Mouse (Mus musculus) myocyte (in vitro differentiated cells): ENCODE measurements around the gene Scyl1. TPM values are rescaled to one million over a fixed set of nuclear protein-coding genes. Genes with fewer than 3 reads are reported as not detected.
"Not testable (repeated sequence)": the region's sequence is repeated elsewhere in the genome, so short reads cannot be mapped to it uniquely, and the experiment has no call there.

Experiments used
- H3K27me3 ChIP-seq: one replicate; pipeline ENCODE4 v1.6.1; 2011; ENCODE audit not compliant: control insufficient read depth, insufficient read depth, insufficient read length
- H3K36me3 ChIP-seq: one replicate; pipeline ENCODE4 v1.6.1; 2011; ENCODE audit not compliant: control insufficient read depth, insufficient read depth
- H3K4me2 ChIP-seq: one replicate; pipeline ENCODE4 v1.6.1; 2011; ENCODE audit warnings: low read depth, control low read depth
- H3K4me3 ChIP-seq: one replicate; pipeline ENCODE4 v1.5.1; 2011; ENCODE audit warnings: mild to moderate bottlenecking, control low read depth, moderate library complexity
- H3K79me2 ChIP-seq: one replicate; pipeline ENCODE4 v1.6.1; 2011; ENCODE audit not compliant: control insufficient read depth, insufficient read depth
- H3ac ChIP-seq: one replicate; pipeline ENCODE4 v1.6.1; 2011; ENCODE audit not compliant: control insufficient read depth, insufficient read length
- CEBPB ChIP-seq: IDR thresholded peaks from 2 replicates; pipeline ENCODE4 v1.6.1; 2011; ENCODE audit warnings: mild to moderate bottlenecking, moderate library complexity; ENCODE audit not compliant: poor library complexity, insufficient read depth, severe bottlenecking
- E2F4 ChIP-seq: IDR thresholded peaks from one replicate; pipeline ENCODE4 v1.6.1; 2011; ENCODE audit warnings: mild to moderate bottlenecking, control low read depth, moderate library complexity; ENCODE audit not compliant: insufficient read depth
- MAX ChIP-seq: IDR thresholded peaks from one replicate; pipeline ENCODE4 v1.6.1; 2011; ENCODE audit warnings: low read depth, mild to moderate bottlenecking, control low read depth
- MYOD1 ChIP-seq, 3 experiments: IDR thresholded peaks; one replicate each; pipeline ENCODE4 v1.6.1; 2011; ENCODE audit warnings: control low read depth in 2 of 3, low read depth in 2 of 3, mild to moderate bottlenecking in 2 of 3, moderate library complexity in 1 of 3; ENCODE audit not compliant: insufficient read length in 2 of 3, control insufficient read depth in 1 of 3
- MYOG ChIP-seq, 3 experiments: IDR thresholded peaks; one replicate each; pipeline ENCODE4 v1.6.1; 2011; ENCODE audit warnings: control low read depth in 2 of 3, low read depth in 2 of 3, mild to moderate bottlenecking in 2 of 3; ENCODE audit not compliant: insufficient read length in 2 of 3, control insufficient read depth in 1 of 3, insufficient read depth in 1 of 3
- POLR2A ChIP-seq: IDR thresholded peaks from one replicate; pipeline ENCODE4 v1.6.1; 2011; ENCODE audit warnings: low read depth, mild to moderate bottlenecking, control low read depth, moderate library complexity; ENCODE audit not compliant: insufficient read length
- POLR2AphosphoS2 ChIP-seq: IDR thresholded peaks from one replicate; pipeline ENCODE4 v1.6.1; 2011; ENCODE audit warnings: low read depth, control low read depth; ENCODE audit not compliant: insufficient read length
- REST ChIP-seq: IDR thresholded peaks from one replicate; pipeline ENCODE4 v1.6.1; 2011; ENCODE audit warnings: mild to moderate bottlenecking, control low read depth, moderate library complexity; ENCODE audit not compliant: insufficient read depth, insufficient read length
- SRF ChIP-seq: IDR thresholded peaks from one replicate; pipeline ENCODE4 v1.6.1; 2011; ENCODE audit warnings: low read depth; ENCODE audit not compliant: control insufficient read depth, insufficient read length
- TCF12 ChIP-seq: IDR thresholded peaks from one replicate; pipeline ENCODE4 v1.6.1; 2011; ENCODE audit warnings: mild to moderate bottlenecking, control low read depth; ENCODE audit not compliant: poor library complexity, insufficient read depth, severe bottlenecking
- TCF3 ChIP-seq: IDR thresholded peaks from one replicate; pipeline ENCODE4 v1.6.1; 2011; ENCODE audit warnings: low read depth, control low read depth; ENCODE audit not compliant: insufficient read length
- USF1 ChIP-seq: IDR thresholded peaks from one replicate; pipeline ENCODE4 v1.6.1; 2011; ENCODE audit warnings: low read depth, mild to moderate bottlenecking, control low read depth, moderate library complexity
- polyA plus RNA-seq: library from polyadenylated mRNA; unstranded; fragments of >200 nt; fragmentation: generic; extraction: Trizol; gene quantifications from one replicate; pipeline ENCODE4 v1.2.1, GENCODE M21; 2012; ENCODE audit warnings: missing spikeins

Scyl1 gene
- polyA plus RNA-seq, 1 experiment: 73.5 TPM

GRCm38 (mm10) chr19:5795668-5796572 lies 24.7 kb upstream of the Scyl1 start:
- Histone ChIP-seq H3K27me3 (no peaks in the 10 kb centered on the region), H3ac (no peak overlapping the region), H3K4me3 (peak overlapping the region; percentile 100), H3K4me2 (peak overlapping the region; percentile 96), H3K79me2 (peaks cover 60% of the 10 kb centered on the region), H3K36me3 (peaks cover 52% of the 10 kb centered on the region)
- no peak for TF ChIP-seq MYOG (IDR thresholded peaks at IDR 0.05; ENCODE audit: control insufficient read depth in 1 of 3, insufficient read depth in 1 of 3, insufficient read length in 2 of 3, low read depth in 2 of 3)
- no peak for TF ChIP-seq SRF
- peak; percentile 92 for TF ChIP-seq POLR2AphosphoS2
- TF ChIP-seq MAX: no peak
- no peak for TF ChIP-seq REST
- TF ChIP-seq E2F4: no peak
- no peak for TF ChIP-seq TCF12
- TF ChIP-seq MYOD1 (IDR thresholded peaks at IDR 0.05; ENCODE audit: control insufficient read depth in 1 of 3, insufficient read length in 2 of 3, low read depth in 2 of 3): no peak
- TF ChIP-seq POLR2A: peak; percentile 69
- no peak for TF ChIP-seq CEBPB
- TF ChIP-seq USF1: no peak
- no peak for TF ChIP-seq TCF3

- Histone ChIP-seq H3K79me2 (peaks cover 51% of the 10 kb centered on the region), H3K4me2 (peak overlapping the region; percentile 96), H3K4me3 (peak overlapping the region; percentile 100), H3K27me3 (no peaks in the 10 kb centered on the region), H3ac (no peak overlapping the region), H3K36me3 (peaks cover 45% of the 10 kb centered on the region)
- peak; percentile 60 for TF ChIP-seq POLR2A
- peak; percentile 96 for TF ChIP-seq POLR2AphosphoS2
- TF ChIP-seq MYOD1 (IDR thresholded peaks at IDR 0.05; ENCODE audit: control insufficient read depth in 1 of 3, insufficient read length in 2 of 3, low read depth in 2 of 3): no peak
Measured at GRCm38 (mm10) chr19:5794771-5795576, 23.8 kb upstream of the Scyl1 start.

- Histone ChIP-seq H3K36me3 (peaks cover 43% of the 10 kb centered on the region), H3K4me2 (peak overlapping the region; percentile 96), H3K79me2 (peaks cover 42% of the 10 kb centered on the region), H3K4me3 (peak overlapping the region; percentile 100)
- H3ac ChIP-seq, H3K27me3 ChIP-seq: not testable (repeated sequence)
- peak; percentile 88 for TF ChIP-seq POLR2AphosphoS2
- TF ChIP-seq POLR2A: peak; percentile 42
Measured at GRCm38 (mm10) chr19:5793917-5794770, 22.9 kb upstream of the Scyl1 start.

- Histone ChIP-seq H3K4me2 (no peak overlapping the region), H3K79me2 (peaks cover 32% of the 10 kb centered on the region), H3K27me3 (no peaks in the 10 kb centered on the region), H3ac (no peak overlapping the region), H3K4me3 (no peak overlapping the region), H3K36me3 (peaks cover 32% of the 10 kb centered on the region)
- TF ChIP-seq TCF12 (no peak), TCF3 (no peak), POLR2AphosphoS2 (peak; percentile 94), SRF (no peak), CEBPB (no peak), USF1 (no peak), E2F4 (no peak), MYOG (IDR thresholded peaks at IDR 0.05; ENCODE audit: control insufficient read depth in 1 of 3, insufficient read depth in 1 of 3, insufficient read length in 2 of 3, low read depth in 2 of 3) (no peak), MYOD1 (IDR thresholded peaks at IDR 0.05; ENCODE audit: control insufficient read depth in 1 of 3, insufficient read length in 2 of 3, low read depth in 2 of 3) (no peak), MAX (no peak), REST (no peak), POLR2A (peak; percentile 51)
Measured at GRCm38 (mm10) chr19:5793116-5793515, 21.9 kb upstream of the Scyl1 start.
